Mouse (Mus musculus) forebrain, postnatal 0 days (tissue): ENCODE results near the gene Cdh15. TPM values are rescaled to one million over a fixed set of nuclear protein-coding genes. Genes with fewer than 3 reads are reported as not detected.

Experiments
- ATAC-seq: fragments of 200-750 bp; cut with Nextera tagmentation; 2 replicates; pipeline ENCODE4 v1.8.0; 2017; ENCODE audit warnings: mild to moderate bottlenecking, moderate library complexity
- DNase-seq: peaks from one replicate; pipeline ENCODE4 v3.0.0-alpha.2; 2015
- H3K27ac ChIP-seq: fragments of 300-500 bp; sonication (generic); 2 replicates; pipeline ENCODE4 v1.5.1; 2014; ENCODE audit warnings: low read depth, mild to moderate bottlenecking, antibody characterized with exemption, low read length, moderate library complexity, mixed read lengths
- H3K27me3 ChIP-seq: fragments of 300-500 bp; sonication (generic); 2 replicates; pipeline ENCODE4 v1.6.1; 2014; ENCODE audit warnings: mild to moderate bottlenecking, low read length, mixed read lengths; ENCODE audit not compliant: insufficient read depth
- H3K36me3 ChIP-seq: fragments of 300-500 bp; sonication (generic); 2 replicates; pipeline ENCODE4 v1.6.1; 2014; ENCODE audit warnings: mild to moderate bottlenecking, moderate library complexity; ENCODE audit not compliant: insufficient read depth
- H3K4me1 ChIP-seq: fragments of 300-500 bp; sonication (generic); 2 replicates; pipeline ENCODE4 v1.6.1; 2014; ENCODE audit warnings: antibody characterized with exemption; ENCODE audit not compliant: insufficient read depth
- H3K4me2 ChIP-seq: fragments of 300-500 bp; sonication (generic); 2 replicates; pipeline ENCODE4 v1.6.1; 2014; ENCODE audit warnings: low read depth, mild to moderate bottlenecking, moderate library complexity
- H3K4me3 ChIP-seq: fragments of 300-500 bp; sonication (generic); 2 replicates; pipeline ENCODE4 v1.5.1; 2014; ENCODE audit warnings: low read depth, low read length, mixed read lengths
- H3K9ac ChIP-seq: fragments of 300-500 bp; sonication (generic); 2 replicates; pipeline ENCODE4 v1.6.1; 2014; ENCODE audit warnings: mild to moderate bottlenecking
- H3K9me3 ChIP-seq: fragments of 300-500 bp; sonication (generic); 2 replicates; pipeline ENCODE4 v1.6.1; 2016; ENCODE audit warnings: low read length
- CTCF ChIP-seq: sonication (generic); IDR thresholded peaks from 2 replicates; pipeline ENCODE4 v1.5.1; 2016; ENCODE audit warnings: antibody characterized with exemption, control low read depth, low read depth
- WGBS: fragments of 180-500 bp; shearing (Covaris S2); extraction: QIAGEN DNeasy Blood & Tissue Kit; methylation state at CpG from one replicate; pipeline ENCODE4 v1.1.7; 2014; 5-methylcytosine and 5-hydroxymethylcytosine counted together
- polyA plus RNA-seq: library from polyadenylated mRNA; unstranded; fragments of >200 nt; fragmentation: Nextera tagmentation; extraction: Ambion mirVana; gene quantifications from 2 replicates; pipeline ENCODE4 v1.2.1, GENCODE M21; 2015
- total RNA-seq: library from RNA; depleted of rRNA; stranded (reverse); fragments of >200 nt; gene quantifications from 2 replicates; pipeline ENCODE4 v1.2.3, GENCODE M21; 2014; rRNA removed

The Cdh15 gene
- total and polyA plus RNA-seq, 2 experiments from 2014 or later: 1.7 to 3.3 TPM

- 88% methylated on average over 11 of the region's 11 CpGs for WGBS
- peaks cover 16% of the 10 kb centered on the region for H3K36me3 ChIP-seq
- H3K27me3 ChIP-seq: no peaks in the 10 kb centered on the region
- H3K4me1 ChIP-seq: no peaks in the 10 kb centered on the region
- no peak for TF ChIP-seq CTCF
- DNase-seq (no peak), ATAC-seq (no peak)
- H3K4me3 ChIP-seq: no peak overlapping the region
- H3K27ac ChIP-seq: no peak overlapping the region
- no peak overlapping the region for H3K4me2 ChIP-seq
- H3K9ac ChIP-seq: no peak overlapping the region
- H3K9me3 ChIP-seq: no peaks in the 10 kb centered on the region
Measured at GRCm38 (mm10) chr8:122904496-122904895, 56.7 kb downstream of the Cdh15 start.

GRCm38 (mm10) chr8:122905346-122905745, 57.6 kb downstream of the Cdh15 start:
- no peak for ATAC-seq
- Histone ChIP-seq H3K4me3 (no peak overlapping the region), H3K4me2 (no peak overlapping the region), H3K27me3 (no peaks in the 10 kb centered on the region), H3K27ac (no peak overlapping the region), H3K9ac (no peak overlapping the region), H3K36me3 (peaks cover 15% of the 10 kb centered on the region), H3K4me1 (no peaks in the 10 kb centered on the region), H3K9me3 (no peaks in the 10 kb centered on the region)
- TF ChIP-seq CTCF: no peak
- no peak for DNase-seq
- WGBS: 80% methylated on average over 4 of the region's 4 CpGs

DNA sequence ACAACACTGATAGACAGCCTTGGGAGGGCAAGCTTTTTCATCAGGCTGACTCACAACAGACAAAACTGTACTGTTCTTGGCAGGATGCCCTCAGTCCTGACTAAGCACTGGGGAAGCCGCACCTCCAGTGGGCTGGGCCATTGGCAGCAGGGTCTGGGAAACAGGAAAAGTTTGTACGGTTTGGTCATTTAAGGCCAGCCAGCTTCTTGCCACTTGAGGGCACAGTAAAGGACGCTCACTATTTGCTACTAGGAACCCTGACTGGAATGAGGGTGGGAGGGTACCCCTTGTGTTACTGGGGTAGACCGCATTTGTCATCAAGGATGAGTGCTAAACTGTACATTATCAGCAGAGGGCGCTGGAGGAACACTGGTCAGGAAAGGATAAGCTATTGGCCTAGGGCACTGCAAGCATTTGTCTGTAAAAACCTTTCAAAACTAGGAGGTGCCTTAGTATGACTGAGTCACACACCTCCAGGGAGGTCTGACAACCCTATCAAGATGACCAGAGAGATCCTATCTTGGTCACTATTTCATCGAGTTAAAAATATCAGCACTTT, 58.8 kb downstream of the Cdh15 start:
- H3K27ac ChIP-seq: no peak overlapping the region
- DNase-seq: peak; percentile 93
- H3K27me3 ChIP-seq: no peaks in the 10 kb centered on the region
- H3K4me1 ChIP-seq: no peaks in the 10 kb centered on the region
- H3K4me2 ChIP-seq: no peak overlapping the region
- peaks cover 15% of the 10 kb centered on the region for H3K36me3 ChIP-seq
- peak; percentile 93 for TF ChIP-seq CTCF
- no peak overlapping the region for H3K4me3 ChIP-seq
- 34% methylated on average over 6 of the region's 6 CpGs for WGBS
- H3K9ac ChIP-seq: no peak overlapping the region
- no peaks in the 10 kb centered on the region for H3K9me3 ChIP-seq
- ATAC-seq: peak; percentile 93

- ATAC-seq: no peak
- 86% methylated on average over 3 of the region's 3 CpGs for WGBS
- H3K27ac ChIP-seq: no peak overlapping the region
Measured at GRCm38 (mm10) chr8:122912150-122912549, 64.4 kb downstream of the Cdh15 start.

DNA sequence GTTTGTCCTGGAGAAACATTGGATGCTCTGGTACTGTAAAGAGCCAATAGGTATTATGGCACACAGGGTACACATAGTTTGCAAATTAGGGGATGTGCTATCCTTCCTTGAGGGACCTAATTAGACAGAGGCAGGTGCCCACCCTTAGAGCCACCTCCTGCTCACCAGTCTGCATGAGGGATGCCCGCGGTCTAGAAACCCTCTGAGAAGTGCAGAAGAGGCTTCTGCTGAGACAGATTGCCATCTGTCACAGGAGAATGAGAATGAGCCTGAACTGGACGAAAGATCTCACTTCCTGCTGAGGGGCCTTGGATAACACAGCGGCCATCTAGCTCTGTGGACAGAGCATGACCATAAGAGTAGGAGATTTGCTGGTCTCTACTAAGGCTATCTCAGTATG, 65.1 kb downstream of the Cdh15 start:
- Histone ChIP-seq H3K4me3 (no peak overlapping the region), H3K4me1 (no peaks in the 10 kb centered on the region), H3K27me3 (no peaks in the 10 kb centered on the region), H3K36me3 (peaks cover 14% of the 10 kb centered on the region), H3K27ac (no peak overlapping the region), H3K9me3 (no peaks in the 10 kb centered on the region), H3K4me2 (no peak overlapping the region), H3K9ac (no peak overlapping the region)
- no peak for DNase-seq
- no peak for TF ChIP-seq CTCF
- no peak for ATAC-seq
- 77% methylated on average over 4 of the region's 4 CpGs for WGBS

More at GRCm38 (mm10) chr8:122912150-122912549, 64.4 kb downstream of the Cdh15 start:
- Histone ChIP-seq H3K4me1 (no peaks in the 10 kb centered on the region), H3K9me3 (no peaks in the 10 kb centered on the region), H3K27me3 (no peaks in the 10 kb centered on the region), H3K9ac (no peak overlapping the region), H3K36me3 (peaks cover 20% of the 10 kb centered on the region), H3K4me3 (no peak overlapping the region), H3K4me2 (no peak overlapping the region)
- DNase-seq: no peak
- TF ChIP-seq CTCF: no peak

DNA sequence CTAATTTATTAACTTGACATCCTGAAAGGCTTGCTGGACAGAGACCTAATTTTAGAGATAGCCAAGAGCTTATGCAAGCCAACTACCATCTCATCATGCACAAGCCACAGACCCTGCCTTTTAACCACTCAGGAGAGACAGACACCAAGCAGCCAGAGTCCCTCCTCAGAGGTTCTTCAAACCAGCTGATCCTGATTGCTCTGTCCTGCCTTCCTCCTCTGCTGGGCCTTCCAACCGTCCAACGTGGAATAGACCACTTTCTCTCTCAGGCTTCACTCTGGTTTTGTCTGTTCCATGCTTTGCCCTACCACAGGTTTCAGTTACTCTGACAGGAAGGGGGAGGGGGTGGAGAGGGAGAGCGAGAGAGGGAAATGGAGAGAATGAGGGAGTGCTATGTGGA, 69.0 kb downstream of the Cdh15 start:
- Histone ChIP-seq H3K4me1 (no peaks in the 10 kb centered on the region), H3K9ac (no peak overlapping the region), H3K27me3 (no peaks in the 10 kb centered on the region), H3K36me3 (peaks cover 8% of the 10 kb centered on the region), H3K9me3 (no peaks in the 10 kb centered on the region), H3K4me2 (no peak overlapping the region), H3K4me3 (no peak overlapping the region), H3K27ac (no peak overlapping the region)
- ATAC-seq (no peak), DNase-seq (no peak)
- 71% methylated on average over 3 of the region's 3 CpGs for WGBS
- no peak for TF ChIP-seq CTCF

Other genes starting within 250 kb of the Cdh15 start
- gene Galns, start 236.5 kb upstream of the Cdh15 start, total RNA-seq: 8.8 and 12.8 TPM in 2 replicates
- 6.0 and 8.4 TPM in 2 replicates for gene Galns, start 236.5 kb upstream of the Cdh15 start, polyA plus RNA-seq
- gene Trappc2l, start 236.3 kb upstream of the Cdh15 start, total RNA-seq: 15.3 and 31.8 TPM in 2 replicates
- 137 and 157 TPM in 2 replicates for gene Trappc2l, start 236.3 kb upstream of the Cdh15 start, polyA plus RNA-seq
- gene Pabpn1l, start 225.2 kb upstream of the Cdh15 start, total RNA-seq: not detected in 2 replicates
- not detected in 2 replicates for gene Pabpn1l, start 225.2 kb upstream of the Cdh15 start, polyA plus RNA-seq
- 4.5 and 5.6 TPM in 2 replicates for gene Cbfa2t3, start 148.9 kb upstream of the Cdh15 start, total RNA-seq
- gene Cbfa2t3, start 148.9 kb upstream of the Cdh15 start, polyA plus RNA-seq: 4.9 and 9.5 TPM in 2 replicates
- gene Acsf3, start 72.5 kb upstream of the Cdh15 start, total RNA-seq: 18.5 and 25.6 TPM in 2 replicates
- 13.2 and 16.9 TPM in 2 replicates for gene Acsf3, start 72.5 kb upstream of the Cdh15 start, polyA plus RNA-seq
- gene Ankrd11, start 194.3 kb downstream of the Cdh15 start, total RNA-seq: 88.7 and 103 TPM in 2 replicates
- 69.4 and 73.5 TPM in 2 replicates for gene Ankrd11, start 194.3 kb downstream of the Cdh15 start, polyA plus RNA-seq
- gene Spg7, start 215.0 kb downstream of the Cdh15 start, total RNA-seq: 56.2 and 62.8 TPM in 2 replicates
- 39.8 and 52.9 TPM in 2 replicates for gene Spg7, start 215.0 kb downstream of the Cdh15 start, polyA plus RNA-seq